Mouse (Mus musculus) hindbrain, embryonic 15.5 days (tissue): ENCODE data around the gene Necab3. TPM values are rescaled to one million over a fixed set of nuclear protein-coding genes. Genes with fewer than 3 reads are reported as not detected.

ENCODE experiments used
- ATAC-seq: fragments of 200-750 bp; cut with Nextera tagmentation; 2 replicates; pipeline ENCODE4 v1.8.0; 2017; ENCODE audit warnings: low read depth, moderate number of reproducible peaks, moderate TSS enrichment; ENCODE audit not compliant: low FRiP score
- H3K27ac ChIP-seq: fragments of 300-500 bp; sonication (generic); replicated peaks from 2 replicates; pipeline ENCODE4 v1.5.1; 2015; ENCODE audit warnings: mild to moderate bottlenecking, inconsistent platforms
- H3K27me3 ChIP-seq: fragments of 300-500 bp; sonication (generic); 2 replicates; pipeline ENCODE4 v1.6.1; 2015; ENCODE audit warnings: control low read depth, inconsistent platforms
- H3K36me3 ChIP-seq: fragments of 300-500 bp; sonication (generic); 2 replicates; pipeline ENCODE4 v1.6.1; 2015; ENCODE audit warnings: control low read depth, inconsistent platforms
- H3K4me1 ChIP-seq: fragments of 300-500 bp; sonication (generic); replicated peaks from 2 replicates; pipeline ENCODE4 v1.6.1; 2015; ENCODE audit warnings: control low read depth, inconsistent platforms
- H3K4me2 ChIP-seq: fragments of 300-500 bp; sonication (generic); 2 replicates; pipeline ENCODE4 v1.6.1; 2015; ENCODE audit warnings: moderate library complexity, mild to moderate bottlenecking, inconsistent platforms
- H3K4me3 ChIP-seq: fragments of 300-500 bp; sonication (generic); 2 replicates; pipeline ENCODE4 v1.5.1; 2015; ENCODE audit warnings: mild to moderate bottlenecking, inconsistent platforms
- H3K9ac ChIP-seq: fragments of 300-500 bp; sonication (generic); 2 replicates; pipeline ENCODE4 v1.6.1; 2015; ENCODE audit warnings: inconsistent platforms
- H3K9me3 ChIP-seq: fragments of 300-500 bp; sonication (generic); 2 replicates; pipeline ENCODE4 v1.6.1; 2016; ENCODE audit warnings: control low read depth, inconsistent platforms
- WGBS: fragments of 180-500 bp; shearing (Covaris S2); methylation state at CpG from one replicate; pipeline ENCODE4 v1.1.7; 2015; 5-methylcytosine and 5-hydroxymethylcytosine counted together
- polyA plus RNA-seq: library from polyadenylated mRNA; unstranded; fragments of >200 nt; fragmentation: Nextera tagmentation; extraction: Ambion mirVana; gene quantifications from 2 replicates; pipeline ENCODE4 v1.2.1, GENCODE M21; 2015

The Necab3 gene
- polyA plus RNA-seq, 1 experiment from 2014 or later = 21.4 TPM

GRCm38 (mm10) chr2:154500758-154501157 is 57.9 kb downstream of the Necab3 start:
- Histone ChIP-seq H3K4me3 (no peak overlapping the region), H3K27ac (no peak overlapping the region), H3K27me3 (no peaks in the 10 kb centered on the region), H3K36me3 (peaks cover 7% of the 10 kb centered on the region; the same call in 1 of the 2 replicates), H3K4me1 (0 out of 2 replicates have a peak, but pooled peaks cover 3% of the 10 kb centered on the region), H3K4me2 (no peak overlapping the region), H3K9me3 (no peaks in the 10 kb centered on the region), H3K9ac (no peak overlapping the region)
- WGBS = 83% methylated on average over 3 of the region's 3 CpGs
- ATAC-seq = no peak

GRCm38 (mm10) chr2:154499717-154500247 is 58.9 kb downstream of the Necab3 start:
- 98% methylated on average over 2 of the region's 2 CpGs for WGBS
- no peak overlapping the region for H3K9ac ChIP-seq
- no peak overlapping the region for H3K4me2 ChIP-seq
- H3K36me3 ChIP-seq = peaks cover 7% of the 10 kb centered on the region; the same call in 1 of the 2 replicates
- H3K27me3 ChIP-seq = no peaks in the 10 kb centered on the region
- 0 out of 2 replicates have a peak, but pooled peaks cover 3% of the 10 kb centered on the region for H3K4me1 ChIP-seq
- no peak overlapping the region for H3K27ac ChIP-seq
- ATAC-seq = no peak
- H3K9me3 ChIP-seq = no peaks in the 10 kb centered on the region
- H3K4me3 ChIP-seq = no peak overlapping the region

- H3K4me2 ChIP-seq = no peak overlapping the region
- peaks cover 3% of the 10 kb centered on the region; the same call in 1 of the 2 replicates for H3K36me3 ChIP-seq
- H3K4me1 ChIP-seq = 0 out of 2 replicates have a peak, but pooled peaks cover 3% of the 10 kb centered on the region
- ATAC-seq = no peak
- H3K27me3 ChIP-seq = no peaks in the 10 kb centered on the region
- no peaks in the 10 kb centered on the region for H3K9me3 ChIP-seq
- H3K4me3 ChIP-seq = no peak overlapping the region
- WGBS = 49% methylated on average over 5 of the region's 5 CpGs
- H3K9ac ChIP-seq = no peak overlapping the region
- H3K27ac ChIP-seq = no peak overlapping the region; the same call in 1 of the 2 replicates
Measured at GRCm38 (mm10) chr2:154498571-154498970, 60.1 kb downstream of the Necab3 start.

DNA sequence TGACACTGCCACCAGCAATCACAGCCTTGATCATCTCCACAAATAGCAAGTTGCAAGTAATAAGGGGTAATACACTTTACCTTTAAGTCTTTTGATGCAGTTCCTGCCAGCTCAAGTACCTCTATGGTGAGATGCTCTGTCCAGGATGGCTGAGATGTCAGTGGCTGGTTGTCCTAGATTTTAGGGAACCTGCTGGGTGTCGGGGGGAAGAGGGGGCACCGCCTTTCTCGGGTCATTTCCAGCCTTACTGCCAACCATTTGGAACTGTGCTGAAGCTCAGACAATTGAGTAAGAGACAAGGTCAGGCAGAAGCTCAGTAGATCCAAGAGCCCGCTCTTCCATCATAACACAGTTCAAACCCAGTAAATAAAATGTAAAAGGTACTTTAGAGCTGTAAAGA is 63.7 kb downstream of the Necab3 start:
- no peak overlapping the region for H3K4me2 ChIP-seq
- 93% methylated on average over 4 of the region's 4 CpGs for WGBS
- 0 out of 2 replicates have a peak, but pooled peaks cover 3% of the 10 kb centered on the region for H3K4me1 ChIP-seq
- ATAC-seq = no peak
- no peaks in the 10 kb centered on the region for H3K27me3 ChIP-seq
- H3K9ac ChIP-seq = no peak overlapping the region
- no peak overlapping the region for H3K27ac ChIP-seq
- H3K9me3 ChIP-seq = no peaks in the 10 kb centered on the region
- H3K36me3 ChIP-seq = no peaks in the 10 kb centered on the region
- no peak overlapping the region for H3K4me3 ChIP-seq

Other genes with a start within 250 kb of the Necab3 start
- 12.8 and 13.2 TPM in 2 replicates for gene Cdk5rap1, start 185.9 kb downstream of the Necab3 start, polyA plus RNA-seq
- 13.0 and 13.7 TPM in 2 replicates for gene Snta1, start 150.8 kb downstream of the Necab3 start, polyA plus RNA-seq
- 48.0 and 50.8 TPM in 2 replicates for gene Cbfa2t2, start 122.4 kb downstream of the Necab3 start, polyA plus RNA-seq
- 1.7 and 2.7 TPM in 2 replicates for gene 1700003F12Rik, start 11.8 kb downstream of the Necab3 start, polyA plus RNA-seq
- 0.52 and 0.76 TPM in 2 replicates for gene Actl10, start 7.1 kb downstream of the Necab3 start, polyA plus RNA-seq
- gene E2f1, start 11.0 kb upstream of the Necab3 start, polyA plus RNA-seq = 8.4 and 8.6 TPM in 2 replicates
- gene Pxmp4, start 44.8 kb upstream of the Necab3 start, polyA plus RNA-seq = 16.9 and 18.6 TPM in 2 replicates
- 2.0 and 2.7 TPM in 2 replicates for gene Zfp341, start 54.4 kb upstream of the Necab3 start, polyA plus RNA-seq
- gene 4930519P11Rik, start 54.5 kb upstream of the Necab3 start, polyA plus RNA-seq = 0.76 and 0.79 TPM in 2 replicates
- 26.4 and 32.0 TPM in 2 replicates for gene Chmp4b, start 92.8 kb upstream of the Necab3 start, polyA plus RNA-seq
- not detected in 2 replicates for gene Gm14214, start 211.1 kb upstream of the Necab3 start, polyA plus RNA-seq
- gene Raly, start 232.2 kb upstream of the Necab3 start, polyA plus RNA-seq = 26.9 and 29.4 TPM in 2 replicates
- gene a, start 232.5 kb upstream of the Necab3 start, polyA plus RNA-seq = 0.99 and 1.2 TPM in 2 replicates